Mouse (Mus musculus) E14TG2a.4 (cell line): Measurements from ENCODE around the gene Dgkg.

ENCODE experiments used
- H3K27me3 ChIP-seq: 2 replicates; pipeline ENCODE4 v1.6.1; 2014; ENCODE audit warnings: low read length, control low read depth; ENCODE audit not compliant: insufficient read depth
- H3K36me3 ChIP-seq: 2 replicates; pipeline ENCODE4 v1.6.1; 2014; ENCODE audit warnings: low read length, control low read depth; ENCODE audit not compliant: insufficient read depth
- H3K4me1 ChIP-seq: replicated peaks from 2 replicates; pipeline ENCODE4 v1.6.1; 2014; ENCODE audit warnings: low read depth, low read length, control low read depth
- H3K4me3 ChIP-seq: replicated peaks from 2 replicates; pipeline ENCODE4 v1.5.1; 2014; ENCODE audit warnings: mild to moderate bottlenecking, low read length
- H3K9me3 ChIP-seq: 2 replicates; pipeline ENCODE4 v1.6.1; 2014; ENCODE audit warnings: low read length, control low read depth
- CTCF ChIP-seq: conservative IDR thresholded peaks from 2 replicates; pipeline ENCODE4 v1.5.1; 2014; ENCODE audit warnings: low read length
- NANOG ChIP-seq: IDR thresholded peaks from 2 replicates; pipeline ENCODE4 v1.6.1; 2014; ENCODE audit warnings: borderline replicate concordance, low read length, mixed read lengths
- POU5F1 ChIP-seq: IDR thresholded peaks from 2 replicates; pipeline ENCODE4 v1.6.1; 2014; ENCODE audit warnings: low read length, borderline replicate concordance

Gene Dgkg

GRCm38 (mm10) chr16:22655812-22656211, 1.2 kb downstream of the Dgkg start:
- TF ChIP-seq NANOG (no peak), POU5F1 (no peak), CTCF (no peak)

GRCm38 (mm10) chr16:22655223-22655622, 1.8 kb downstream of the Dgkg start:
- H3K4me3 ChIP-seq = no peak overlapping the region
- H3K9me3 ChIP-seq = no peaks in the 10 kb centered on the region
- peaks cover 18% of the 10 kb centered on the region for H3K4me1 ChIP-seq
- TF ChIP-seq CTCF (no peak), NANOG (no peak), POU5F1 (no peak)
- H3K36me3 ChIP-seq = no peaks in the 10 kb centered on the region
- peaks cover 73% of the 10 kb centered on the region for H3K27me3 ChIP-seq

More at GRCm38 (mm10) chr16:22655812-22656211, 1.2 kb downstream of the Dgkg start:
- Histone ChIP-seq H3K36me3 (no peaks in the 10 kb centered on the region), H3K4me3 (peak overlapping the region; percentile 81), H3K27me3 (peaks cover 79% of the 10 kb centered on the region), H3K4me1 (peaks cover 18% of the 10 kb centered on the region), H3K9me3 (no peaks in the 10 kb centered on the region)

- Histone ChIP-seq H3K9me3 (no peaks in the 10 kb centered on the region), H3K4me3 (no peak overlapping the region), H3K4me1 (peaks cover 18% of the 10 kb centered on the region), H3K27me3 (peaks cover 72% of the 10 kb centered on the region), H3K36me3 (no peaks in the 10 kb centered on the region)
- TF ChIP-seq POU5F1 (no peak), CTCF (no peak), NANOG (no peak)
Observed at GRCm38 (mm10) chr16:22654477-22654835, 2.6 kb downstream of the Dgkg start.

GRCm38 (mm10) chr16:22653817-22654476, 3.1 kb downstream of the Dgkg start:
- no peaks in the 10 kb centered on the region for H3K9me3 ChIP-seq
- H3K27me3 ChIP-seq = peaks cover 72% of the 10 kb centered on the region

GRCm38 (mm10) chr16:22651244-22651643, 5.8 kb downstream of the Dgkg start:
- Histone ChIP-seq H3K4me1 (peaks cover 7% of the 10 kb centered on the region), H3K4me3 (no peak overlapping the region), H3K36me3 (no peaks in the 10 kb centered on the region), H3K27me3 (peaks cover 51% of the 10 kb centered on the region), H3K9me3 (no peaks in the 10 kb centered on the region)
- TF ChIP-seq NANOG (no peak), CTCF (no peak), POU5F1 (no peak)

More at GRCm38 (mm10) chr16:22653817-22654476, 3.1 kb downstream of the Dgkg start:
- TF ChIP-seq CTCF (no peak), POU5F1 (no peak), NANOG (no peak)
- Histone ChIP-seq H3K4me3 (no peak overlapping the region), H3K36me3 (no peaks in the 10 kb centered on the region), H3K4me1 (peaks cover 18% of the 10 kb centered on the region)

- Histone ChIP-seq H3K27me3 (peaks cover 11% of the 10 kb centered on the region), H3K36me3 (no peaks in the 10 kb centered on the region), H3K9me3 (no peaks in the 10 kb centered on the region), H3K4me3 (no peak overlapping the region), H3K4me1 (peaks cover 24% of the 10 kb centered on the region)
- TF ChIP-seq NANOG = no peak
- no peak for TF ChIP-seq POU5F1
- TF ChIP-seq CTCF = no peak
Observed at GRCm38 (mm10) chr16:22645256-22645655, 11.8 kb downstream of the Dgkg start.

- TF ChIP-seq CTCF = no peak
- no peak for TF ChIP-seq POU5F1
- Histone ChIP-seq H3K4me3 (no peak overlapping the region), H3K27me3 (peaks cover 4% of the 10 kb centered on the region; the same call in 1 of the 2 replicates), H3K4me1 (peaks cover 39% of the 10 kb centered on the region), H3K9me3 (no peaks in the 10 kb centered on the region), H3K36me3 (no peaks in the 10 kb centered on the region)
Observed at GRCm38 (mm10) chr16:22643460-22643859, 13.6 kb downstream of the Dgkg start.

GRCm38 (mm10) chr16:22642953-22643352, 14.1 kb downstream of the Dgkg start:
- no peak overlapping the region for H3K4me3 ChIP-seq
- H3K4me1 ChIP-seq = peaks cover 41% of the 10 kb centered on the region
- no peak for TF ChIP-seq POU5F1
- TF ChIP-seq CTCF = no peak
- TF ChIP-seq NANOG = no peak
- H3K27me3 ChIP-seq = no peaks in the 10 kb centered on the region; the same call in 1 of the 2 replicates
- no peaks in the 10 kb centered on the region for H3K9me3 ChIP-seq
- H3K36me3 ChIP-seq = no peaks in the 10 kb centered on the region

GRCm38 (mm10) chr16:22642054-22642453, 15.0 kb downstream of the Dgkg start:
- Histone ChIP-seq H3K4me1 (peaks cover 50% of the 10 kb centered on the region), H3K27me3 (no peaks in the 10 kb centered on the region; the same call in 1 of the 2 replicates), H3K4me3 (no peak overlapping the region), H3K36me3 (no peaks in the 10 kb centered on the region), H3K9me3 (no peaks in the 10 kb centered on the region)
- TF ChIP-seq CTCF (no peak), POU5F1 (no peak), NANOG (no peak)
